Mouse (Mus musculus) thymus, postnatal 14 days (tissue): ENCODE measurements at regions not wholly inside any gene's neighbourhood (a gene's known extent, or its start where the extent isn't known, plus 50 kb on each side); places are given as distances from the start of the nearest gene placed in this dataset.

Experiments
- DNase-seq: peaks from one replicate; pipeline ENCODE4 v3.0.0; 2021

DNA sequence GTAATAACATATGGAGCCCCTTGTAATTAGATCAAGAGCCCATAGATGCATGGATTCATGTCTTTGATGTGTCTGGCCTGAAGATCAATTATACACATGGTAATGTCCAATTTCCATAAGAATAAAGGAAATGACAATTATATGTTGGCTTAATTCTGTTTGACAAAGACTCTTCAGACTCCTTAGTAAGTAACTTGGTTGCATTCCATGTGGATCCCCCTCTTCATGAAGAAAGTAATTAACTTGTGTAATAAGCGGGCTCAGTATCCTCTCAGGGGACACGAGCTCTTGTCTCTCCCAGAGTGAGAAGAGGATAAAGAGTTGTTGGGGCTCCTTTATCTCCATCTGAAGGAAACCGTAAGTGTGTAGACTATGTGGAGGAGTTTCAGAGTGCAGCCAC lies 284.3 kb downstream of the Efnb2 start:
- no peak for DNase-seq

DNA sequence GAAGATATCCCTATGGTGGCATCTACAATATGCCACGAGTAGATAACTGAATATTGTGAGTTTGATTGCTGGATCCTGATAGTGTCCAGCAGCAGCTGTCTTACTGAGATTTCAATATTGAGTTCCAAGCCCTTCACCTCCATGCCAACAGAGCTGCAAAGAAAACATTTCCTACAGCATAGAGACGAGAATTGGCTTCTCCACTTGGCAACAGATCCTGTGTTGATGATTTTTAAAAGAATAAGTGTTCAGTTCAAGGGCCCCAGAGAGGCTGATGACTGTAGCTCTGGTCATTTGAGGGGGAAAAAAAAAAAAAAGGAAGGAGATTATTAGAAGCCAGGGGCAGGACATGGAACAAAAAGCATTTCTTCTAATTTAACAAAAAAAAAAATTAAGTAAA lies 284.7 kb downstream of the Efnb2 start:
- DNase-seq: no peak

DNA sequence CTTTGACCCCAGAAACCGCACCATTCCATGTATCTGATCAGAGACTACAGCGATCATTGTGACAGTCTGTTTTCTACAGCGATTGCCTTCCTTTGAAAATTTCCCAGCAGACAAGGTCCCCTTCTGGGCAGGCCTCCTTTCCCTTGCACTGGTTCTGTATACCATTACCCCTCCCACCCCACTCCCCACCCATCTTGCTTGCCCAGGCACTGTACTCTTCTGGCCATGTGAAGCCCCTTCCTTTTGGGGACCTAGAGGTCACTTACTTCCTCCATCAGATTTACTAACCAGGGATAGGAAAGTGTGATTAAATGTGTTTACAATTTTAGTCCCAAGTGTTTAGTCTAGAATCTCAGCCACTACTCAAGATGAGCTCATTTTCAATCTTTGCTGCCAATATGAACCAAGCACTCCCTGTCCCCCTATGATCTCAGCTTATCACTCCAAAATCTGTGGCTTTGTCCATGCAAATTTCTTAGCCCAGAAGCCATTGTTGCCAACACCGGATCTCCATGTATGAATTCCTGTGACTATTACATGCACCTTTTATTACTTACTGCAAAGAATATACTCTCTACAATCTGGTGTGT lies 293.7 kb downstream of the Efnb2 start:
- no peak for DNase-seq

DNA sequence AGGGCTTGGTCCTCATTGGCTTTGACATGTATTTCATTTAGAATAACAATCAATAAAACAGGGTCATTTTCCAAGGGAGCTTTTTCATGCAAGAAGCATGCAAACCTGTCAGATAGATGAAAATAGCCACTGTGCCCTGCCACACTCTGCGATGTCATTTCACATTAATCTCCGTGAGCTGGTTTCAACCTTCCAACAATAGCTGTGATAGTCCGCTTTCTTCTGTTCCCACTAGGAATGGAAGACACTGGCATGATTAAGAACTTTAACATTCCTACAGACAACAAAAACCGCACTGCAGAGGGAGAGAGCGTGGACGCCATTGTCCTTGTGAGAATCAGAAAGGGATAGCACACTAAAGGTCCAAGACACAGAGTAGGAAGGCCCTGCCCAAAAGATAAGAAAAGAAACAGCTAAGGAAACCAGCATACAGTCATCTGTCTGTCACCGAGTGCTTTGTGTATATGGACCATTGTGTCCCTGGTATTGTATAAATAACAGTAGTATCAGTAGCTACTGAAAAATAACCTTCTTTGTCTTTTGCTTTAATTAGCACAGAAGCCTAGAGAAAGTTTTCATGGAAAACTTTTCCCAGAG lies 299.0 kb downstream of the Efnb2 start:
- no peak for DNase-seq

DNA sequence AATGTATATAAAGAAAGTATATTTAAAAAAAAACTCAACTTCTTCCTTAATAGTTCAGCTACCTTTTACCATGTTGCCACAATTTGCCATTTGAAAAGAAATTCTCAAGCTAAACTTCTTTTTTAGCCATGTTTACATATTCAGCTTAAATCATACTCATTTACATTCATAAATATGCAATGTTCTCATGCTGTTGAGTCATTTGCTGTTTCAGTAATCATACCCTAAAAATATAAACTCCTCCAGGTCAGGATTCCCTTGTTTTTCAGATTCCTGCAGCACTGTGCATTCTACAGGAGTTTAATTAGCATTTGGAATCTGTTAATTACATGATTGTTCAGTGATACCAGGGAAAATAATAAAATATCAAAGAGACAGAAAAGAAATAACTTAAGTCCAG lies 300.5 kb downstream of the Efnb2 start:
- no peak for DNase-seq

DNA sequence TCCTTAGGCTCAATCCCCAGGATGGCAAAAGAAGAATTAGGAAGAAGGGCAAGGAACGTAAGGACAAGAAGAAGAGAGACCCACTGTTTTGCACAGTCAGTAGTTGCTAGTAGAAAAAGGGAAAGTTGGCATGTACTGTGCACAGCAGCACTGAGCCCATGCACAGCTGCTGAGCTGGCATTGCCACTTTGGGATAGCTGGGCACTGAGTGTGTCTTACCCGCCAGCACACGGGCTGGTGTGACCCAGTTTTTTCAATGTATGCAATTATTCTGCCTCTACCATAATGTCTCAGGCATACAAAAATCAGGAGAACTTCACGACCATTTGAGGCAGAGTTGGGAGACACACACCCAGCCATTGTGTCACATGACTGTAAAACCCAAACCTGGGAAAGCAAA lies 306.1 kb downstream of the Efnb2 start:
- DNase-seq: no peak

DNA sequence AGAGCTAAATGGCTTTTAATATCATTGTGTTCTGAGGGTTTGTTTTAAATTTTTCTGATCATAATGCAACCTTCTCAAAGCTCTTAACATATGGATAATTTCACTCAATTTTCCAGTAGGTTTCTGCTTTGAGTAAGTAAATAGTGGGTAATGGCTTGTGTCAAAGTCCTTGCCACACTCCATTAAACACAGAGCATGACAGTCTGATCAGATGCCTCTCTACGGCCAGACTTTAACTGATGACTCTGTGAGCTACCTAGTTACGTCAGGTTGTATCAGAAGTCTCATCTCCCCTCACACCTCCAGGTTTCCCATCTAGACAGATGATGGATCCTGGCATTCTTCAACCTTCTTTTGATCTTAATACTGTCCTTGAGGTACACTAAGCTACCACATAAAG lies 316.4 kb downstream of the Efnb2 start:
- DNase-seq: no peak

DNA sequence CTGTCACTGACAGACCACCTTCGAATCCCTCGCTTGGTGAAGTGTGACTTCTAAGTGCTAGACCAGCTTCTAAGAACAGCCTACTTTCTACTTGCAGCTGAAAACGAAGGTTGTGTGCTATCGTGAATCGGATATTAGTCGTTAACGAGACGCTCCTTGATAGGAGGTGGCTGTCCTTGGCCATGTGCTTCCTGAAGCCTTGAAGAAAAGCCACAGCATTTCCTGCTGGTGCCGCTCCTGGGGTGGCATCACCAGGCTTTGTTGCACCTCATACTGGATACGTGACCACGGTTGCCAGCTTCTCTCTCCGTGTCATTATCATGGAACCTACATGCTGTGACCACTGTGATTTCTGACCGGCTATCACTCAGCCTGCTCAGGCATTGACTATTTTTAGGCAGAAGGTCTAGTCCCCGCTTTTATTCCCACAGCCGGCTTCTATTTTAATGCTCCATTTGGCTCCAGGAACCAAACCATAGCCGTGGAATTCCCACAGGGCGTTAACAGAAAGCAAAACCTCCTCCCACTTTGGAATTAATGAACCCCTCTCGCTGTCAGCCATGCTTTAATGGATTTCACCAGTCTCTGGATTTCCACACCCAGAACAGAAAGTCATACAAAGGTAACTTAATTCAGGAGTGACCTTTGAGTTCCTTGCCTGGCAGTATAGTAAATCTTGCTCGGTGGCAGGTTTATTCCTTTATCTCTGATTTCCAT lies 325.6 kb downstream of the Efnb2 start:
- DNase-seq: peak; percentile 25

DNA sequence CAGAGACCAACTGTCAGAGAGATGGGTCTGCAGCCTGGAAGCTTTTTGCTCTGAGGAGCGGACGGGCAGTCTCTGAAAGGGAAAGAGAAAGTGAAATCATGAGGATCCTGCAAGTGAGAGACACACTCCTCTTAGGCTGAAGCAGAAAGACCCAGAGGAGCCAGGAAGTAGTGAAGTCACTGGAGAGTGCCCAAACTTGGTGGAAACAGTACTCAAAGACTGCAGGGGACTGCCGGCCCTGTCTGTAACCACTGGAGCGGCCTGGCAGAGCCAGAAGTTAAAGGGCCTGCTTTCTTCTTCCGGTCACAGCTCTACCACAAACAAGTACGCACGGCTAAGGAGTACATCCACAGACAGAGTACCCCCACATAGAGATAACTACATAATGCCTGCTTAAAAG lies 326.5 kb downstream of the Efnb2 start:
- peak; percentile 25 for DNase-seq

DNA sequence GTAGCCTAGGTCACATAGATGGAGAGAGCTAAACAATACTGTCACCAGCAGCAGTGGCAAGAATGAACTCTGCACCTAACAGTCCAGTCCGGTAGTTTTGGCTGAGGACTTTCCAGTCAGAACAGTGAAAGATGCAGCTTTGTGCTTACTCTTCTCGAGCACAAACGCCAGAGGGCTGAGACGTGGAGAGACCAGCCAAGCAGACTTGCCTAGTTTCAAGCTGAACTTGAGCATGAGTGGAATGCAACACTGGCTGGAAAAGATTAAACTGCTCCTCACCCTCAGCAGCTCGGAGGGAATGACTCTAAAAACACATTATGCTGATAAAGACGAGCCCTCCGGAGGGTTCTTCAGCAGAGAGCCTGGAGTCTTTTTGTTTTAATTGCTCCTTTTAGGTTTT lies 329.8 kb downstream of the Efnb2 start:
- DNase-seq: no peak

DNA sequence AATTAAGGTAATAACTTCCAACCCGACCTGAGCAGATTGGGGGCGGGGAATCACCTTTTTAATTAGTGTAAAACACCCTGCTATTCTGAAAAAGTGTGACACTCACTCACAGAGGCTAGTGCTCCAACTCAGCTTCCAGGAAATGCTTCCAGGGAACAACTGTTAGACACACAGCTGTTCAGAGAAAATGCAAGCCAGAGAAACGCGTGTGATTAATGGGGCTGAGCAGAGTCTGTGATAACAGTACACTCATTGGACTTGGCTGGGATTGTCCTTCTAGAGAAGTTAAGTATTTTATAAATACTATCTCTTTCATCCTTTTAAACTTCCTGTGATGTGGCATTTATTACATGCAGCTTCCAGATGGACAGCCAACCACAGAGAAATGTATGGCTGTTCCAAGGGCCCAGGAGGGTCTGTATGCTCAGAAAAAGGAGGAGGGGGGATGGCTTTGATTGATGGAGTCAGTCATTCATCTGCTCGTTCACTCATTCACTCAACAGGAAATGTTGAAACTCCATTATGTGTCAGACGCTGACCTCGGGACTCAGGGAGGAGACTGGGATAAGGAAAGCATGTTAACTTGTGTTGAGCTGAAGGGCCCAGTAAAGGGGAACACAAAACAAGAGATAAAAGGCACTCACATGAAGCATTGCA lies 332.9 kb downstream of the Efnb2 start:
- DNase-seq: no peak

DNA sequence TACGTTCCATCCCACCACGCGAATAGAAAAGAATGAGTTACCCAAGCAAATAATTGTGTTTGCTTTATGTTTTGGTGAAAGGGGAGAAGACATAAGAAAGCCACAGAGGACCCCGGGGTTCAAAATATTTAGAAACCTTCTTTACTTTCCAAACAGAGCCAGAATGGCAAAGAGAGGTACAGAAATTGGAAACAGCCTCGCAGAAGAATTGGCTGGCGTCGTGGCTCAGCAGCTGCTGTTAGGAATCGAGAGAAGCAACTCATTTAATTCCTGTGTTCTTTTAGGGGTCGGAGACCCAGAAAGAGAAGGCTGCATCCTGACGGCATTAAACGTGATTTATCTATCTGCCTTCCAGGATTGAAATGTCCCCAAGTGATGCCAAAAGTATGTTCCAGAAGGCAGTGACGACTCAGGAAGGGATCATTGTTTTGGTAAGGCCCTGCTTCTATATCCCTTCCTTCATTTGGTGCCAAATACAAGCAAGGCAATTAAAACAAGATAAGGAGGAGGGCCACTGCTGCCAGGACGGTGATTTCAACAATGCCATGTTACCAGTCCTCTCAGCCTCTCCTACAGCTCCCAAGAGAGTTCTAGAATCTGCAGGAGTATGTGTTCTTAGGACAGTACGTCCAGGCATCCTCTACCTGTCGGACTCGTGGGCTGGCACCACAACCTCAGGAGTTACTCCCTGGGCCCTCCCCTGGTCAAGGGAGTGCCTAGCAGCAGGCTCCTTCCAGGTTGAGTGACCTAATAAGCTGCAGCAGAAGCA lies 334.8 kb downstream of the Efnb2 start:
- no peak for DNase-seq

DNA sequence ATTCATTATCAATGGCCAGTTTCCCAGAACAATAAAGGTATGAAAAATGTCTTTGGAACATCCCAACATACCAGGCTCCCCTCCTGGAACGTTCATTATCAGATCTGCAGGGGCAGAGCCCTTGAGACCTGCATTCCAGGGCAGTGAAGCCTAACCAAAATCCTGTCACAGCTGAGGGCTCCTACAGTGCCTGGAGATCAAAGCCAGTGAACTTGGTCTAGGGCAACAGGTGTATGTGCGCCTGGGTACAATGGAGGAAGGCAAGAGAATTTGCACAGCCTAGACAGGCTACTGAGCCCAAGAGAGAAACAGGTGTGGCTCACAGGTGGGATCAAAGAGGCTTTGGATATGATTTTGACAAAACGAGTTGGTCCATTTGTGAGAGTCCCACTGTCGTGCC lies 335.6 kb downstream of the Efnb2 start:
- DNase-seq: peak; percentile 11

DNA sequence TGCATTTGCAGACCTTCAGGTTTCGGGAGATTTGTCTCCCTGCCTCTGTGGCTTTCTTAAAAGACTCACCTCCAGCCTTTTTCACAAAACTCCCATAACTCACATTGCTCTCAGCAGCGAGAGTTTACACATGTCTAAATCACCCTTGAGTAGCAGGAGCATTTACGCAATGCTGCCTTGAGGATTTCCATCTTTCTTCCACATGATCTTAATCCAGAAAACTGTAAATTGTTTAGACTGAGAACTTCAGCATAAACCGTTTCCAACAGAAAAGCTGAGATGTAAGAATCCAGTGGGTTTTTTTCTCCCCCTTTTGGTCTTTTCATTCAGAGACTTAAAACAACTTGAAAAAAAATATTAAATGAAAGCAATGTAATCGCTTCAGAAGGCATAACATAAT lies 336.5 kb downstream of the Efnb2 start:
- no peak for DNase-seq

DNA sequence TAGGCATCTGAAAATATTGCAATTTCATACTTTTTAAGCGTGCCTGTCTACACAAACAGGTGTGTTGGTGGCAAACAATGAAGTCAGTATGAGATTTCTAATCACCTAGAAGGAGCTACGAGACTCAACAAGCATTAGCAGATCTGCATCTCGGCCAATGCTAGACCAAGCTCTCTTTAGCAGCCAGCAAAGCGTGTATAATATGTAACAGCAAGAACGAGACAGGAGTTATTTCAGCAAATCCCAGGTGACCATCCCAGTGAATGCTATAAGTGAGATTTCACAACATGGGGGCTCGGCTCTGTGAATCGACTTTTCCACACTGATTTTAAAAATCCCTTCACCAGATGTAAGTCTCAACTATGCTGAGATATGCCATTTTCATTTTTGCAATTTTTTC lies 352.8 kb downstream of the Efnb2 start:
- no peak for DNase-seq

DNA sequence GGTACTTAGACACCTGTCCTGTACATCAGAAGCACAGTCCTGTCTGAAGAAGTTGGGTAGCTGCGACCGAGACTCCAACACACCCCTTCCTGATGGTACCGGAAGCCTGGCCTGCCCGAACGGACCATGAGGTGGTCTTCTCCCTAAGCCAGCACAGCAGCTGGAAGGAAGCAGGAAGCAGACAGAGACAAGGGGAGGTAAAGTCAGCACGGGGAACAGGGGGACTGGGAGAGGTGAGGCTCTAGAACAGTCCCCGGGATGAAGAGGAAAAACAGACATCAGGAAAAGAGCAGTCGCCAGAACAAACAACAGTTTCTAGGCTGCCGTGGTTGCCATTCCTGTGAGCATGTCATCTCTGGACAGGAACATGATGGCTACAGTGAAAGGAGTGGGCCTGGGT lies 353.6 kb downstream of the Efnb2 start:
- no peak for DNase-seq

DNA sequence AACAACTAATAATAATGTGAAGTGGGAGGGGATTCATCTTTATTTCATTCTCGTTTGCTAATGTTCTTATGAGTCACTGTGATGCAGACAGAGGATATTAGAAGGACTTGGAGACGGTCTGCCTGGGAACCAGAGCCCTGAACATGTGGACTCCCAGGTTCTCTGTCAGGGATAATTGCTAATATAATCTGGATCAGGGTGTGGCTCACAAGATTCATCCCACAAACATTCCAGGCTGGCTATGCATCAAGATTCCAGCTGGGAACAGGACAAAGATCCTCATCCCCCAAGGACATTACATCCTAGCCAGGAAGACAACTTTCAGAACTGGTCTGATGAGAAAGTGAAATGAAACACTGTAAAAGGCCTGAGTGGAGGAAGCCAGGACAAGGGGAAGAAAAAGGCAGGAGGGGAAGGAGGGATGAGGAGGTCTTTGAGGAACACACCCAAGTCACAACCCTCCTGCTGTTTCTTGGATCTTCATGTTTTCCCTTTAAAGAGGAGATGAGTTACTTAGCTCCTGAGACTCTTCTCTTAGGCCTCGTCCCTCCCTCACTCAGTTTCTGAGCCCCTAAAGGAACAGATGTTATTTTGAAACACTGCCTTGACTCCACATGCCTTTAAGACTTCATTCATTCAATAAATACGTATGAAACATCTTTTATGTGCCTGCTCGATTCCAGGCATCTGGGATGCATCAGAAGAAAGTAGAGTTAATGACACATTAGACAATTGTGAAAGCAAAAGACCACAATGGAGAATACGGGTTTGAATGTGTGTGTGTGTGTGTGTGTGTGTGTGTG lies 360.9 kb downstream of the Efnb2 start:
- no peak for DNase-seq

DNA sequence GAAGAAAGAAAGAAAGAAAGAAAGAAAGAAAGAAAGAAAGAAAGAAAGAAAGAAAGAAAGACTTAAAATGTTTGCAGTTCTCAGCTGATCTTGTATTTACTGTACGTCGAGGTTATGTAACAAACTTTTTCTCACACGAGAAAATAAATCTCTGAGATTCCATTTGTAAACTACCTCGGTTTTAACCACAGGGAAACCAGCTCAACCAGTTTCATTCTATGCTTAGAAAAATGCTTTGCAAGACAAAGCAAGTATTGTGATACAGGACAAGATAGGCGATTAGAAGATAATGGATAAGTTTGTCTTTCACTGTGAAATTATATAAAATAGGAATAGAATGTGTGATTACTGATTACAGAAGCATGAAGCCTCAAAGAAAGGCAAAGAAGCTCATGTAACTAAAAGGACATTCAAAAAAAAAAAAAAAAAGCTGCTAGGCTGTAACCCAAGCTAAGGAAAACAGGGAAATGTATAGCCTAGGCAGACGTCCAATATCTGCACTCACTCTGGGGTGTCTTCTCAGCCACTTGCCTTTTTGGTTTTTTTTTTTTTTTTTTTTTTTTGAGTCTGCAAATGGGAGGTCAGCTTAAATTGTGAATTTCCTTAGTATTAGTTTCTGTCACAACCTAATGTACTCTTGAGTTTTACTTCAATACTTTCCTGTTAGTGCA lies 368.3 kb downstream of the Efnb2 start:
- no peak for DNase-seq

DNA sequence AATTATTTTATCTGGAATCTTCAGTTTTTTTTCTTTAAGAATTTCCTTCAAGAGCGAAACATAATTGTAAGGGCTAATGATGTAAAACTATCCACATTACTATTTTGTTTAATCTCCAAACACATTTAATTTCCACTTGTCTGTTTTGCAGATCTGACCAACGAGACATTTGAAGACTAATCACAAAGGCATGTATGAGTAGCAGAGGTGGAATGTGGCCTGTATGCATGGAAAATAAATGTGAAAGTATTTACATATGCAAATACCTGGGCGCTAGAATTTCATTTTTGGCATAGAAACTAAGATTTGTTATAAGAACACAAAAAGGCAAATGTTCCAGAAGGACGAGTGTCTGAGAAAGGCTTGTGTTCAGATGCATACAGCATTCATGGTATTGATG lies 375.2 kb downstream of the Efnb2 start:
- no peak for DNase-seq

DNA sequence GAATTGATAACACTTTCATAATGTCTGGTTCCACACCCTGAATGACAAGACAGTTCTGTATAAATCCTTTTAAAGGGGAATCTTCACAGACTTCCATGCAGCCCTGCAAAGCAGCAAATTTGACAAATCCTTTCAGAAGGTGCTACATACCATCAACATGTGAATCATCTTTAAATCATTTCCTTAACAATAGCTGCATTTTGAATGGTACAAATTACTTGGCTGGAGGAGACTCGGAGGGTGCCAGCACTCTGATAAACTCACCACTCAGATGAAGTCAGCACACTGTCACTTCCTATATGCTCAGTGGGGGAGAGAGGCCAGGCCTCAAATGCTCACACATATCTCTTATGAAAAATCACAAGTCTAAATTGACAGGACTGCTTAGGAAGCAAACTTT lies 386.1 kb downstream of the Efnb2 start:
- no peak for DNase-seq

DNA sequence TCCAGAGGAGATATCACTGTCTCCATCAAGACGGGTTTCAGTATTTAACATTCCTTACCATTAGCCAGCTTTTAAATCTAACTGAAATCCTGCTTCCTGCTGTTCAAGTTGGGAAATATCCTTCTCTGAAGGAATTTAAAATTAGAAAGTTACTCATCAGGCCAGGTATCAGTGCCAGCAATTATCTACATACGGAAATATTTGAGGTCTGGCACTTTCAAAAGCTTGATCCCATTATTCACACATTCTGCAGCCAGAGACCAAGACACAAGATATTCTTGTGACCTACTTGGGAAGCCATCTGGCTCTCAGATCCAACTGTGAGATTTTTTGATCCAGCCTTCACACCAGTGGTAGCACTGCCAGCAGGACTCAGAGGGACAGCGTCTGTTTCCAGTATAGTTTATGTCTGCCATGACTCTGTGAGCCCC lies 386.8 kb downstream of the Efnb2 start:
- no peak for DNase-seq

DNA sequence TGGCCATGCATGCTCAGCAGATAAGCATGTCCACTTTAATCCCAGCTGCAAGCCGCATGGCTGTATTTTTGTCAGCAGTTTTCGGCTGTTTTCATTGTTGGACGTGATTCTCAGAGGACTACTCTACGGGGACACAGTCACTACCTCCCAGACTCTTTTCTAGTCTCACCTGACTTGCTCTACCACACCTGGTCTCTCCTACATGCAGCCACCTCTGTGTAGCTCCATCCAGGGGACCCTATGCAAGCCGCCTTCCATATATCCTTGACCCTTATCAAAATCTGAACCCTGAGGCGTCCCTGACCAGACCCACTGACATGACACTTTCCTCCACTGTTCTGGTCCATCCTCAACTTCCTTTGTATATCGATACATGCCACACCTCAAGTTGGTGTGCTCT lies 402.2 kb downstream of the Efnb2 start:
- no peak for DNase-seq
